Mouse (Mus musculus): ENCODE data around the gene Hspe1. TPM values are rescaled to one million over a fixed set of nuclear protein-coding genes. Genes with fewer than 3 reads are reported as not detected.

Hspe1 gene
- polyA plus RNA-seq (2012; rRNA removed), result 6.8 and 10.7 TPM in 2 replicates

DNA sequence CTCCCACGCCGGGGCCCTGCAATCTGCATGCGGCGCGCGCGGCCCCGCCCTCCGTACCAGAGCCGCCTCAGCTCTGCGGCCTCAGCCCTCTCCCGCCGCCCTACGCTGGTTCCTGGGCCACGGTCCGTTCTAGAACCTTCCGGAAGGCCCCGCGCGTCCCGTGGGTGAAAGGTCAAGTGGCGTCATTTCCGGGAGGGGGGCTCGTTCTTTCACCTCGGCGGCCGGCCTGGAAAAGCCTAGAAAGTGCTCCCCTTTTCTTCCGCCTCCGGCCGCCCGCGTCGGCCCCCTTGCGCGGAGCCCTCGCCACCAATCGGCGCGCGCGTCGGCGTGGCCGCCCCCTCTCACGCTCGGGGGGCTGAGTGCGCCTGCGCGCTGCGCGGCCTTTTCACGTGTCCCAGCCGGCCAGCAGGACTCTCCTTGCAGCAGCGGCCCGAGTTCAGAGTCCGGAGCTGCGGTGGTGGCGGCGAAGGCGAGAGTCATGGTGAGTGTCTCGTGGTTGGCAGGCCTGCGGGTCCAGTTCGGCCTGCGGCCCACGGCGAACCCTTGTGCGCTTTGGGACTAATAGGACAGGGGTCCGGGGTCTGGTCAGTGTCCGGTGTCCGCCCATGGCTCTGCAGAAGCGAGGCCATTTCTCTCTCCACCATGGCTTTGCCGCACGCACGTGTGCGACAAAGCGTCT is at the start of gene Hspe1, which contains the start of gene Hspd1:
Hspe1 (plus strand) TSS at position 201 of the 679 bp plus-strand sequence.
Hspd1 (minus strand) TSS at position 312 of the 679 bp plus-strand sequence.
- under 1% methylated on average over 75 of the region's 76 CpGs for WGBS
- Histone ChIP-seq H3K27me3 (ENCODE audit: control insufficient read depth, insufficient read depth, low read length) (no peaks in the 10 kb centered on the region), H3K4me1 (ENCODE audit: control insufficient read depth, insufficient read depth, insufficient read length, low read length) (no peaks in the 10 kb centered on the region), H3K27ac (ENCODE audit: insufficient read depth, low read depth, low read length) (peak within 1 kb of the TSS; percentile 80), H3K4me3 (ENCODE audit: low read depth, low read length) (peak within 1 kb of the TSS; percentile 83), H3K36me3 (ENCODE audit: control insufficient read depth, insufficient read depth, low read length) (peaks cover 21% of the 10 kb centered on the region)
- TF ChIP-seq POLR2A (IDR thresholded peaks at IDR 0.05; ENCODE audit: low read depth, low read length) (peak; percentile 74; the same call in 1 of the 2 replicates), CTCF (IDR thresholded peaks at IDR 0.05; ENCODE audit: extremely low read depth, insufficient read length, insufficient replicate concordance, low read depth, low read length) (no peak)

DNA sequence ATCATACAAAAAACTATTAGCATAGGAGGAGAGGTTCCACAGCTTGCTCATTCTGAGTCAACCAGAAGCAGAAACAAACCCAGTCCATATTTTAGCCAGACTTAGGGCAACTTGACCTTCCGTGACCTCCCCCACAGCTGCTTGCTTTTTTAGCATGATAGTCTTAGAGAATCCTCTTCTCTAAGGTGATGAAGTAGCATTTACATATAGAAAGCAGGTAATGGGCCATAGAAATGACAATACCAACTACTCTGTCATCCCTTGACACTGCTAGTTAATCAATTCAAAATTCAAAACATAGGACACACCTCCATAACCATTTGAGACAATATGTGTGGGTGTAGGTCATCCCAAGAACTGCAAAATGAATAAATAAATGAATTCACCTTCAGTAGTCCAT is 48.0 kb upstream of the Hspe1 start:
- no peak for TF ChIP-seq CTCF (IDR thresholded peaks at IDR 0.05; ENCODE audit: extremely low read depth, insufficient read length, insufficient replicate concordance, low read depth, low read length)
- no peak for TF ChIP-seq POLR2A (IDR thresholded peaks at IDR 0.05; ENCODE audit: low read depth, low read length)

DNA sequence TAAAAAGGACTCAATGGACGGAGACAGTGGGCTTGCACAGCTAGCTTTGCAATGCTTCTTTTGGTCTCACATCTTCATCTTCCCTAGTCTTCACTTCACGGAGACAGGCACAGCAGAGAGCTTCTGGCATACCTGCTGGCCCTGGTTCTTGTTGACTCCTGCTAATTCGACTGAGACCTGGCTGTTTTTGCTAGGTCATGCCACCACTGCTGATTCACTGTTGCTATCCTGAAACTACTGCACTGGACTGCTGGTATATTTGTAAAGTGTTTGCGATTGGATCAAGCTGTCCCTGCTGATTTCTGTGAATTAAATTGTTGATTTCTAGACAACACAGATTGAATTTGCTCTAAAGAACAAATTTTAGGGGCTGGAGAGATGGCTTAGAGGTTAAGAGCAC is 46.2 kb upstream of the Hspe1 start:
- H3K36me3 ChIP-seq (ENCODE audit: control insufficient read depth, insufficient read depth, low read length), result no peaks in the 10 kb centered on the region
- WGBS, result 96% methylated on average over 4 of the region's 4 CpGs
- no peak overlapping the region for H3K4me3 ChIP-seq (ENCODE audit: low read depth, low read length)
- H3K4me1 ChIP-seq (ENCODE audit: control insufficient read depth, insufficient read depth, insufficient read length, low read length), result no peaks in the 10 kb centered on the region
- H3K27me3 ChIP-seq (ENCODE audit: control insufficient read depth, insufficient read depth, low read length), result no peaks in the 10 kb centered on the region
- TF ChIP-seq CTCF (IDR thresholded peaks at IDR 0.05; ENCODE audit: extremely low read depth, insufficient read length, insufficient replicate concordance, low read depth, low read length) (no peak), POLR2A (IDR thresholded peaks at IDR 0.05; ENCODE audit: low read depth, low read length) (no peak)
- no peak overlapping the region for H3K27ac ChIP-seq (ENCODE audit: insufficient read depth, low read depth, low read length)

More for the DNA sequence above, 48.0 kb upstream of the Hspe1 start:
- WGBS, result 100% methylated on average over 1 of the region's 1 CpGs
- Histone ChIP-seq H3K27ac (ENCODE audit: insufficient read depth, low read depth, low read length) (no peak overlapping the region), H3K36me3 (ENCODE audit: control insufficient read depth, insufficient read depth, low read length) (no peaks in the 10 kb centered on the region), H3K27me3 (ENCODE audit: control insufficient read depth, insufficient read depth, low read length) (no peaks in the 10 kb centered on the region), H3K4me1 (ENCODE audit: control insufficient read depth, insufficient read depth, insufficient read length, low read length) (no peaks in the 10 kb centered on the region), H3K4me3 (ENCODE audit: low read depth, low read length) (no peak overlapping the region)

DNA sequence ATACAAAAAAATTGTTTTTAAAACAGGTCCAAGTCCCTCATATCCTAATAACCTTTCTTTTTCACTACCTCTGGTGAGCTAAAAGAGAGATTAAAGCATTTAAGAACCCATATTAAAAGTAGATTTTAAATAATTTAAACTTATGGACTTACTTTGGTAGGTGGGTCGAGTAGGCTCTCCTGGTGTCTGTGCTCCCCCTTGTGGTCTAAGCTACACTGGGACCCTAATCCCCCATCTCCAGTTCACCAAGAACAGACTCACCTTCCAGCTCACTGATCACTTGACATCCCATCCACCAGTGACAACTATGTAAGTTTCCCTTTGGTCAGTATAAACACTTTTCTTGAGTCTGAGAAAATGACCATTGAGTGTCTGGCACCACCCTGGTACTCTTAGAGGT is 45.7 kb upstream of the Hspe1 start:
- H3K27ac ChIP-seq (ENCODE audit: insufficient read depth, low read depth, low read length), result no peak overlapping the region
- TF ChIP-seq CTCF (IDR thresholded peaks at IDR 0.05; ENCODE audit: extremely low read depth, insufficient read length, insufficient replicate concordance, low read depth, low read length), result no peak
- TF ChIP-seq POLR2A (IDR thresholded peaks at IDR 0.05; ENCODE audit: low read depth, low read length), result no peak
- H3K4me1 ChIP-seq (ENCODE audit: control insufficient read depth, insufficient read depth, insufficient read length, low read length), result no peaks in the 10 kb centered on the region
- WGBS, result 64% methylated on average over 1 of the region's 1 CpGs
- H3K4me3 ChIP-seq (ENCODE audit: low read depth, low read length), result no peak overlapping the region
- H3K27me3 ChIP-seq (ENCODE audit: control insufficient read depth, insufficient read depth, low read length), result no peaks in the 10 kb centered on the region
- H3K36me3 ChIP-seq (ENCODE audit: control insufficient read depth, insufficient read depth, low read length), result no peaks in the 10 kb centered on the region

DNA sequence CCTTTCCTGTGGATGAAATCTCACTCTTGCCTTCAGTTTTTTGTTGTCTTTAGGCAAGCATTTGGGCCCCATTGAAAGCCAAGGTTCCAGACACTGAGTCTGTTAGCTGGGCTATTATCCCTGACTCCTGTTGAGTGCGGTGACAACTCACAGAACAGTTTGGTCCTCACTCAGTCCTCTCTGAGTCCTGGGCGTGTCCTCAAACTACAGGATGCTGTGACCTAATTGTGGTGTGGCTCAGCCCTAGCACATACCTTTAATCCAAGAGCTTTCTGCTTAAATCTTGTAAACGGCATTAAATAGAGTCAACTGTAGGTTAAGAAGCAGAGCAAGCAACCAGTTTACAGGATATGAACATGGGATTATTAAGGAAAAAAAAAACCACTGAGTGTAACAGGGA is 44.8 kb upstream of the Hspe1 start:
- WGBS, result 81% methylated on average over 3 of the region's 3 CpGs
- Histone ChIP-seq H3K36me3 (ENCODE audit: control insufficient read depth, insufficient read depth, low read length) (no peaks in the 10 kb centered on the region), H3K4me3 (ENCODE audit: low read depth, low read length) (no peak overlapping the region), H3K27me3 (ENCODE audit: control insufficient read depth, insufficient read depth, low read length) (no peaks in the 10 kb centered on the region), H3K4me1 (ENCODE audit: control insufficient read depth, insufficient read depth, insufficient read length, low read length) (no peaks in the 10 kb centered on the region), H3K27ac (ENCODE audit: insufficient read depth, low read depth, low read length) (no peak overlapping the region)
- TF ChIP-seq CTCF (IDR thresholded peaks at IDR 0.05; ENCODE audit: extremely low read depth, insufficient read length, insufficient replicate concordance, low read depth, low read length), result no peak
- no peak for TF ChIP-seq POLR2A (IDR thresholded peaks at IDR 0.05; ENCODE audit: low read depth, low read length)

DNA sequence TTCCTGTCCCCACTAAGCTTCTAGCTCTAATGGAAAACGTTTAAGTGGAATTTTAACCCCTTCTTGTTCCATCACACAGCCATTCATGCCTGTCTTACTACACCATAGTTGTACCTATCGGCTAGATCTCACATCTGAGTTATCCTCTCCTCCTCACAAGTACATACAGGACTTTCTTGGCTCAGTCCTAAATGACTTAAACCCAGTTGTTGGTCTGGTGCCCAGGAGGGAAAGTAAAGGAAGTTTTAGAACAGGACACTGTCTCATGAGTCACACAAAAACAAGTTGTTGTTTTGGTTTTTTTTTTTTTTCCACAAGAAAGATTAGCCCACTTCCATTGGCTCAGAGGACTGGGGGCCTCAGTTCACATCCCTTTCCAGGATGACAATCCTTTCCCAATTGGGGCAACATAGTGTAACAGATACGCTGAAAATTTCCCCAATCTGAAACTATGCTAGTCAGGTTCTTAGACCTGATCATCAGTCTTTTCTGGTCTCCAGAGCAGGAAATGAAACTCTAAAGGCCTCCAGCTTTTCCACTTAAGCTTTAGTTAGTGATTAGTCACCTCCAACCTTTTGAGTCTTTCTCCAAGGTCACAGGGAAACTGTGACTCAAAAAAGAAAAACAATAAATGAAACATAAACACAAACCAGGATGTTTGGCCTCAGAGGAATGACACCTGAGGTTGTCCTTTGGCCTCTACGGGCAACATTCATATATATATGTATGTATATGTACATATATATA is 38.9 kb upstream of the Hspe1 start:
- Histone ChIP-seq H3K4me1 (ENCODE audit: control insufficient read depth, insufficient read depth, insufficient read length, low read length) (peaks cover 3% of the 10 kb centered on the region; the same call in 1 of the 2 replicates), H3K36me3 (ENCODE audit: control insufficient read depth, insufficient read depth, low read length) (no peaks in the 10 kb centered on the region), H3K27ac (ENCODE audit: insufficient read depth, low read depth, low read length) (no peak overlapping the region), H3K4me3 (ENCODE audit: low read depth, low read length) (no peak overlapping the region), H3K27me3 (ENCODE audit: control insufficient read depth, insufficient read depth, low read length) (no peaks in the 10 kb centered on the region)
- TF ChIP-seq CTCF (IDR thresholded peaks at IDR 0.05; ENCODE audit: extremely low read depth, insufficient read length, insufficient replicate concordance, low read depth, low read length) (no peak), POLR2A (IDR thresholded peaks at IDR 0.05; ENCODE audit: low read depth, low read length) (no peak)
- WGBS, result 61% methylated on average over 4 of the region's 4 CpGs

DNA sequence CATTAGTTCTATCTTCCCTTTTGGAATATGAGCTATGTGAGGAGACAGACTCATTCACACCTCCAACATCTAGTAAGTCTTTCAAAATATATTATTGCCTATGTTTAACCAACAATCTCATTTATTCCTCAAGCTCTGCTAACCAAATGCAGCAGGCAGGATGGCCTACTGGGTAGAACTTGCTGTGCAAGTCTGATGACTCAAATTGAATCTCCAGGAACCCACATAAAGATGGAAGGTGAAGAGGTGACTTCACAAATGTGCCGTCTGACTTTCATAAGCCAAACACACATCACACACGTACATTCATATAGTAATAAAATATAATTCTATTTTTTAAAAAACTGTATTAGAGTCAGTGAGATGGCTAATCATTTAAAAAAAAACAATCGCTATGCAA is 36.3 kb upstream of the Hspe1 start:
- H3K36me3 ChIP-seq (ENCODE audit: control insufficient read depth, insufficient read depth, low read length), result peaks cover 4% of the 10 kb centered on the region; the same call in 1 of the 2 replicates
- H3K27ac ChIP-seq (ENCODE audit: insufficient read depth, low read depth, low read length), result peak overlapping the region; percentile 96
- no peak overlapping the region for H3K4me3 ChIP-seq (ENCODE audit: low read depth, low read length)
- H3K27me3 ChIP-seq (ENCODE audit: control insufficient read depth, insufficient read depth, low read length), result no peaks in the 10 kb centered on the region
- TF ChIP-seq POLR2A (IDR thresholded peaks at IDR 0.05; ENCODE audit: low read depth, low read length), result no peak
- TF ChIP-seq CTCF (IDR thresholded peaks at IDR 0.05; ENCODE audit: extremely low read depth, insufficient read length, insufficient replicate concordance, low read depth, low read length), result no peak
- peaks cover 5% of the 10 kb centered on the region; the same call in 1 of the 2 replicates for H3K4me1 ChIP-seq (ENCODE audit: control insufficient read depth, insufficient read depth, insufficient read length, low read length)
- WGBS, result 69% methylated on average over 3 of the region's 3 CpGs

All from small intestine, adult 2 months (tissue).